Mouse (Mus musculus): ENCODE data around the gene Inpp4b.

Gene Inpp4b

GRCm38 (mm10) chr8:81342236-81342998 is at the start of gene Inpp4b:
TSS of gene Inpp4b (plus strand) at chr8:81342556.
- in situ Hi-C loops (cut with MboI, MseI): loop anchor here (25.0 kb wide), 1 partner anchor 470 kb away; no protein-coding TSS in a partner anchor

GRCm38 (mm10) chr8:81335250-81335649 is 7.1 kb upstream of the Inpp4b start:
- in situ Hi-C loops (cut with MboI, MseI): loop anchor here (25.0 kb wide), 1 partner anchor 477 kb away; no protein-coding TSS in a partner anchor

GRCm38 (mm10) chr8:81341191-81341590 is 1.2 kb upstream of the Inpp4b start:
- in situ Hi-C loops (cut with MboI, MseI): loop anchor here (25.0 kb wide), 1 partner anchor 471 kb away; no protein-coding TSS in a partner anchor

GRCm38 (mm10) chr8:81341591-81342235 is 643 bp upstream of the Inpp4b start:
- in situ Hi-C loops (cut with MboI, MseI): loop anchor here (25.0 kb wide), 1 partner anchor 471 kb away; no protein-coding TSS in a partner anchor

GRCm38 (mm10) chr8:81342999-81343302 is 595 bp downstream of the Inpp4b start:
- in situ Hi-C loops (cut with MboI, MseI): loop anchor here (25.0 kb wide), 1 partner anchor 469 kb away; no protein-coding TSS in a partner anchor

- in situ Hi-C loops (cut with MboI, MseI): loop anchor here (25.0 kb wide), 1 partner anchor 467 kb away; no protein-coding TSS in a partner anchor
Observed at GRCm38 (mm10) chr8:81345170-81345697, 2.9 kb downstream of the Inpp4b start.

- in situ Hi-C loops (cut with MboI, MseI): loop anchor here (25.0 kb wide), 1 partner anchor 463 kb away; no protein-coding TSS in a partner anchor
Observed at GRCm38 (mm10) chr8:81349452-81349851, 7.1 kb downstream of the Inpp4b start.

GRCm38 (mm10) chr8:81353460-81353859 is 11.1 kb downstream of the Inpp4b start:
- in situ Hi-C loops (cut with MboI, MseI): no loop called here

- in situ Hi-C loops (cut with MboI, MseI): no loop called here
Observed at GRCm38 (mm10) chr8:81358108-81358507, 15.8 kb downstream of the Inpp4b start.

GRCm38 (mm10) chr8:81360518-81360917 is 18.2 kb downstream of the Inpp4b start:
- in situ Hi-C loops (cut with MboI, MseI): no loop called here

- in situ Hi-C loops (cut with MboI, MseI): no loop called here
Observed at GRCm38 (mm10) chr8:81361162-81361561, 18.8 kb downstream of the Inpp4b start.

GRCm38 (mm10) chr8:81370607-81371006 is 28.3 kb downstream of the Inpp4b start:
- in situ Hi-C loops (cut with MboI, MseI): loop anchor here (10.0 kb wide), 1 partner anchor 384 kb away; no protein-coding TSS in a partner anchor

- in situ Hi-C loops (cut with MboI, MseI): loop anchor here (10.0 kb wide), 1 partner anchor 383 kb away; no protein-coding TSS in a partner anchor
Observed at GRCm38 (mm10) chr8:81371844-81372243, 29.5 kb downstream of the Inpp4b start.

GRCm38 (mm10) chr8:81374877-81375475 is 32.6 kb downstream of the Inpp4b start:
- in situ Hi-C loops (cut with MboI, MseI): loop anchor here (10.0 kb wide), 1 partner anchor 380 kb away; no protein-coding TSS in a partner anchor

- in situ Hi-C loops (cut with MboI, MseI): no loop called here
Observed at GRCm38 (mm10) chr8:81388953-81389352, 46.6 kb downstream of the Inpp4b start.

GRCm38 (mm10) chr8:81399071-81399470 is 56.7 kb downstream of the Inpp4b start:
- in situ Hi-C loops (cut with MboI, MseI): loop anchor here (10.0 kb wide), 1 partner anchor 1526 kb away; no protein-coding TSS in a partner anchor

GRCm38 (mm10) chr8:81399501-81399900 is 57.1 kb downstream of the Inpp4b start:
- in situ Hi-C loops (cut with MboI, MseI): loop anchor here (10.0 kb wide), 1 partner anchor 1525 kb away; no protein-coding TSS in a partner anchor

- in situ Hi-C loops (cut with MboI, MseI): no loop called here
Observed at GRCm38 (mm10) chr8:81412707-81413106, 70.4 kb downstream of the Inpp4b start.

- in situ Hi-C loops (cut with MboI, MseI): no loop called here
Observed at GRCm38 (mm10) chr8:81443957-81444356, 101.6 kb downstream of the Inpp4b start.

- in situ Hi-C loops (cut with MboI, MseI): no loop called here
Observed at GRCm38 (mm10) chr8:81449798-81450197, 107.4 kb downstream of the Inpp4b start.

GRCm38 (mm10) chr8:81452082-81452481 is 109.7 kb downstream of the Inpp4b start:
- in situ Hi-C loops (cut with MboI, MseI): no loop called here

- in situ Hi-C loops (cut with MboI, MseI): no loop called here
Observed at GRCm38 (mm10) chr8:81454830-81455229, 112.5 kb downstream of the Inpp4b start.
